In the genomic region with DNA sequence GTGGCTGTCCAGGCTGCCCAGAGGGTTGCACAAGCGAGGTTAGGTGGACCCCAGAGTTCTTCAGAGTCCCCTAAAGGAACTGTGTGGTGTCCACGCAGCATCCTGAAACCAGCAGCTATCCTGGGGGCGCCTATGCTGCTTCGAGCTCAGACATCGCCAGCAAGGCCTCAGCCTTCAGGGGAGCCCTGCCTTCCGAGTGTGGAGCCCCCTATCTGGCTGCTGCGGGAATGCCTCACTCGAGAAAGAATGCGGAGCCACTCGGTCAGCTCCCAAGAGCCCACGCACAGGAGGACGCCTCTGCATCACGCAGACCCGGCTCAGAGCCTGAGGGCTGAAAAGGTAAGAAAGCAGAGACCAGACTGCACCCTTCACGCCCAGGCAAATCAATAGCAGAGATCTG, we compare ENCODE assay signal across 16 mouse cellular contexts. TPM values are rescaled to one million over a fixed set of nuclear protein-coding genes. Genes with fewer than 3 reads are reported as not detected.
DNase-seq lines count a peak whose midpoint lies in the region; ATAC-seq and TF ChIP-seq lines count a peak whose summit lies in the region.
"Had no signal": no experiment of that assay in that cellular context is flagged by ENCODE, and none has a peak within 500 bp of the region (broad histone marks: within the 10 kb centered on the region; RNA-seq: fewer than 3 reads in every experiment).

No protein-coding gene starts in this region.

- H3K4me2 ChIP-seq in hindbrain, embryonic 12.5 days (replicated peaks), result no peak overlapping the region
- H3K4me2 ChIP-seq in midbrain, embryonic 16.5 days (ENCODE audit: low read length), result no peak overlapping the region
- H3K4me2 ChIP-seq in kidney, embryonic 15.5 days, result no peak overlapping the region

- H3K27ac ChIP-seq in layer of hippocampus, adult 2 months, result peak overlapping the region; percentile 89
- H3K27ac ChIP-seq in hindbrain, embryonic 12.5 days, result peak overlapping the region; percentile 95
- peak overlapping the region; percentile 95 for H3K27ac ChIP-seq in midbrain, embryonic 16.5 days (ENCODE audit: low read length)
- no peak overlapping the region for H3K27ac ChIP-seq in kidney, embryonic 15.5 days
- H3K27ac ChIP-seq: heart, embryonic 10.5 days had no signal

- peak; percentile 60 for TF ChIP-seq CTCF in layer of hippocampus, adult 2 months (conservative IDR thresholded peaks at IDR 0.05)

- no peak for DNase-seq in layer of hippocampus, adult 2 months (ENCODE audit: low spot score in 2 of 2)
- DNase-seq in layer of hippocampus, postnatal 25 days (ENCODE audit: extremely low spot score in 1 of 2, low spot score in 1 of 2), result no peak
- peak; percentile 34 for DNase-seq in ZHBTc4 (ENCODE audit: low read depth, low spot score)
- no peak for DNase-seq in thymus, postnatal 0 days (ENCODE audit: low spot score)
- DNase-seq in thymus, postnatal 4 days, result no peak
- DNase-seq: cerebellum, adult 2 months; gastrocnemius, postnatal 14 days; heart, postnatal 36 days; kidney, adult 9 months; thymus, adult 2 months had no signal

- H3K4me3 ChIP-seq in layer of hippocampus, adult 2 months, result no peak overlapping the region
- no peak overlapping the region for H3K4me3 ChIP-seq in hindbrain, embryonic 12.5 days
- no peak overlapping the region for H3K4me3 ChIP-seq in midbrain, embryonic 16.5 days (ENCODE audit: low read depth, low read length)
- H3K4me3 ChIP-seq in kidney, embryonic 15.5 days (replicated peaks), result no peak overlapping the region
- H3K4me3 ChIP-seq: erythroblast, embryonic 14.5 days; heart, embryonic 10.5 days had no signal

- H3K36me3 ChIP-seq in hindbrain, embryonic 12.5 days, result no peaks in the 10 kb centered on the region
- H3K36me3 ChIP-seq in midbrain, embryonic 16.5 days (ENCODE audit: control insufficient read depth, insufficient read depth, low read length), result no peaks in the 10 kb centered on the region
- no peaks in the 10 kb centered on the region for H3K36me3 ChIP-seq in kidney, embryonic 15.5 days
- H3K36me3 ChIP-seq: heart, embryonic 10.5 days had no signal

- H3K27me3 ChIP-seq in hindbrain, embryonic 12.5 days, result no peaks in the 10 kb centered on the region
- H3K27me3 ChIP-seq in midbrain, embryonic 16.5 days (ENCODE audit: control insufficient read depth, insufficient read depth, low read depth, low read length), result no peaks in the 10 kb centered on the region
- H3K27me3 ChIP-seq in kidney, embryonic 15.5 days, result no peaks in the 10 kb centered on the region

- H3K4me1 ChIP-seq in hindbrain, embryonic 12.5 days, result peaks cover 31% of the 10 kb centered on the region
- peaks cover 32% of the 10 kb centered on the region for H3K4me1 ChIP-seq in midbrain, embryonic 16.5 days (ENCODE audit: control insufficient read depth, insufficient read depth, low read length)
- no peaks in the 10 kb centered on the region for H3K4me1 ChIP-seq in kidney, embryonic 15.5 days

- H3K9me3 ChIP-seq in hindbrain, embryonic 12.5 days (replicated peaks), result no peaks in the 10 kb centered on the region
- no peaks in the 10 kb centered on the region for H3K9me3 ChIP-seq in midbrain, embryonic 16.5 days (replicated peaks; ENCODE audit: control insufficient read depth, low read length, poor library complexity, severe bottlenecking)
- no peaks in the 10 kb centered on the region for H3K9me3 ChIP-seq in kidney, embryonic 15.5 days (replicated peaks)
- H3K9me3 ChIP-seq: heart, embryonic 10.5 days had no signal

- no peak for ATAC-seq in hindbrain, embryonic 12.5 days (ENCODE audit: low FRiP score)
- ATAC-seq in midbrain, embryonic 16.5 days, result no peak
- ATAC-seq in kidney, embryonic 15.5 days (replicated peaks; ENCODE audit: low FRiP score), result no peak

- no peak overlapping the region for H3K9ac ChIP-seq in hindbrain, embryonic 12.5 days
- H3K9ac ChIP-seq in midbrain, embryonic 16.5 days (ENCODE audit: low read depth, low read length), result no peak overlapping the region
- no peak overlapping the region for H3K9ac ChIP-seq in kidney, embryonic 15.5 days

- 59% methylated on average over 15 of the region's 15 CpGs for WGBS in hindbrain, embryonic 12.5 days
- 42% methylated on average over 15 of the region's 15 CpGs for WGBS in midbrain, embryonic 16.5 days
- 75% methylated on average over 15 of the region's 15 CpGs for WGBS in kidney, embryonic 15.5 days

RNA-seq across cellular contexts. Expression of gene Wdr95, which starts 38.2 kb away (rescaled TPM):
- total RNA-seq in layer of hippocampus, adult 2 months (2021), result 1 to 10 TPM in 1 of 2 experiments, under 1 TPM in 1; 0.41 to 1.0 TPM
- total RNA-seq in layer of hippocampus, postnatal 25 days (2021), result 1 to 10 TPM in 1 of 2 experiments, under 1 TPM in 1; 0.87 to 1.7 TPM
- not detected in 2 replicates for polyA plus RNA-seq in hindbrain, embryonic 12.5 days (2016; fragmentation: Nextera tagmentation; extraction: Ambion mirVana)
- polyA plus RNA-seq in midbrain, embryonic 16.5 days (2015; fragmentation: Nextera tagmentation; extraction: Ambion mirVana), result 0.11 and 0.33 TPM in 2 replicates
- polyA plus RNA-seq in thymus, postnatal 0 days (2015; fragmentation: Nextera tagmentation; extraction: Ambion mirVana), result 0.07 and 0.31 TPM in 2 replicates
- not detected in 2 replicates for polyA plus RNA-seq in kidney, embryonic 15.5 days (2015; fragmentation: Nextera tagmentation; extraction: Ambion mirVana)
- total RNA-seq: gastrocnemius, postnatal 14 days; heart, postnatal 36 days; liver, adult 2 months had no signal
- polyA plus RNA-seq: erythroblast, embryonic 14.5 days; heart, embryonic 10.5 days; liver, adult 2 months had no signal

RNA-seq across cellular contexts. Expression of gene Tex26, which starts 50.8 kb away (rescaled TPM):
- total RNA-seq in layer of hippocampus, adult 2 months (2021), result under 1 TPM; 0.49 to 0.69 TPM
- total RNA-seq in layer of hippocampus, postnatal 25 days (2021), result not detected
- polyA plus RNA-seq in hindbrain, embryonic 12.5 days (2016; fragmentation: Nextera tagmentation; extraction: Ambion mirVana), result 1.1 and 1.2 TPM in 2 replicates
- polyA plus RNA-seq in midbrain, embryonic 16.5 days (2015; fragmentation: Nextera tagmentation; extraction: Ambion mirVana), result 1.6 and 2.0 TPM in 2 replicates
- 0.44 and 0.91 TPM in 2 replicates for polyA plus RNA-seq in thymus, postnatal 0 days (2015; fragmentation: Nextera tagmentation; extraction: Ambion mirVana)
- 0.26 TPM in 1 of 2 replicates, not detected in the other for polyA plus RNA-seq in kidney, embryonic 15.5 days (2015; fragmentation: Nextera tagmentation; extraction: Ambion mirVana)
- total RNA-seq: heart, postnatal 36 days; liver, adult 2 months had no signal
- polyA plus RNA-seq: erythroblast, embryonic 14.5 days; liver, adult 2 months had no signal
